Mouse (Mus musculus) limb, embryonic 14.5 days (tissue): ENCODE data around the gene Epha6. TPM values are rescaled to one million over a fixed set of nuclear protein-coding genes. Genes with fewer than 3 reads are reported as not detected.

Source experiments
- ATAC-seq: fragments of 200-750 bp; cut with Nextera tagmentation; 2 replicates; pipeline ENCODE4 v1.8.0; 2017; ENCODE audit warnings: low read depth, moderate number of reproducible peaks, moderate TSS enrichment; ENCODE audit not compliant: low FRiP score
- DNase-seq: peaks from one replicate; pipeline ENCODE4 v3.0.0-alpha.2; 2015; ENCODE audit warnings: low spot score
- H3K27ac ChIP-seq: fragments of 300-500 bp; sonication (generic); replicated peaks from 2 replicates; pipeline ENCODE4 v1.5.1; 2014; ENCODE audit warnings: low read depth, mild to moderate bottlenecking, low read length, moderate library complexity, mixed read lengths
- H3K27me3 ChIP-seq: fragments of 300-500 bp; sonication (generic); 2 replicates; pipeline ENCODE4 v1.6.1; 2014; ENCODE audit warnings: low read length, mixed read lengths; ENCODE audit not compliant: control insufficient read depth, insufficient read depth
- H3K36me3 ChIP-seq: fragments of 300-500 bp; sonication (generic); 2 replicates; pipeline ENCODE4 v1.6.1; 2014; ENCODE audit warnings: mild to moderate bottlenecking, low read length, moderate library complexity, mixed read lengths; ENCODE audit not compliant: control insufficient read depth, insufficient read depth
- H3K4me1 ChIP-seq: fragments of 300-500 bp; sonication (generic); 2 replicates; pipeline ENCODE4 v1.6.1; 2014; ENCODE audit warnings: antibody characterized with exemption, low read length, mixed read lengths; ENCODE audit not compliant: control insufficient read depth, insufficient read depth
- H3K4me2 ChIP-seq: fragments of 300-500 bp; sonication (generic); replicated peaks from 2 replicates; pipeline ENCODE4 v1.6.1; 2014; ENCODE audit warnings: low read depth, mild to moderate bottlenecking, low read length, moderate library complexity; ENCODE audit not compliant: severe bottlenecking
- H3K4me3 ChIP-seq: fragments of 300-500 bp; sonication (generic); replicated peaks from 2 replicates; pipeline ENCODE4 v1.5.1; 2014; ENCODE audit warnings: low read length
- H3K9ac ChIP-seq: fragments of 300-500 bp; sonication (generic); 2 replicates; pipeline ENCODE4 v1.6.1; 2014; ENCODE audit warnings: mild to moderate bottlenecking, low read depth, low read length, moderate library complexity; ENCODE audit not compliant: severe bottlenecking
- H3K9me3 ChIP-seq: fragments of 300-500 bp; sonication (generic); 2 replicates; pipeline ENCODE4 v1.6.1; 2016; ENCODE audit warnings: low read length; ENCODE audit not compliant: control insufficient read depth
- POLR2A ChIP-seq: fragments of 200-500 bp; IDR thresholded peaks from 2 replicates; pipeline ENCODE4 v1.8.0; 2012; ENCODE audit warnings: inconsistent platforms, mild to moderate bottlenecking, moderate library complexity, borderline replicate concordance; ENCODE audit not compliant: insufficient read depth, insufficient read length; ENCODE audit errors: extremely low read depth
- WGBS: fragments of 180-500 bp; shearing (Covaris S2); extraction: QIAGEN DNeasy Blood & Tissue Kit; methylation state at CpG from one replicate; pipeline ENCODE4 v1.1.7; 2014; 5-methylcytosine and 5-hydroxymethylcytosine counted together
- polyA plus RNA-seq, 2 experiments: library from polyadenylated mRNA; depleted of rRNA in 1 of 2; stranded (reverse) in 1 of 2; unstranded in 1 of 2; fragments of >200 nt; fragmentation: Nextera tagmentation in 1 of 2; extraction: Ambion mirVana in 1 of 2; gene quantifications; 2 replicates each; pipeline versions ENCODE4 v1.2.1 to v1.2.3; 2012 to 2014

Gene Epha6
- polyA plus RNA-seq, 2 experiments: 0.35 to 0.67 TPM

DNA sequence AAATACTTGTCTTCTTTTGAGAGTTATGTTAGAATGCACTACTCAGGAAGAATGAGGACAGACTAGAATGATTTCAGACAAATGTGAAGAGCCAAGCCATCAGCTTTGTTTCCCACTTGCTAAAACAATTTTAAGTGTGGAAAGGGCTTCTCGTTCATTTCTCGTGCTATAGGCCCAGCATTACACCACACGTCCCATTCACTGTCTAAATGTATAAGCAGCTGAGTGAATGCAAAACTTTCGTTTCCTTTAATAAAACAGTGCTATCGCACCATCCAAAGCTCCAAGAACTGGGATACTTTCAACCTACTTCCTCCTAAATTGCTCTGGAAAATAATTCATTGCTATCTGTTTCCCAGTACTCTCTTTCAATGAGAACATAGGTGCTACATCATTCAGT lies 916.2 kb downstream of the Epha6 start:
- Histone ChIP-seq H3K4me2 (no peak overlapping the region), H3K9ac (no peak overlapping the region), H3K27ac (no peak overlapping the region), H3K4me3 (no peak overlapping the region), H3K4me1 (no peaks in the 10 kb centered on the region), H3K27me3 (no peaks in the 10 kb centered on the region), H3K36me3 (no peaks in the 10 kb centered on the region), H3K9me3 (no peaks in the 10 kb centered on the region)
- WGBS: 89% methylated on average over 5 of the region's 5 CpGs
- no peak for TF ChIP-seq POLR2A
- DNase-seq: no peak
- no peak for ATAC-seq

DNA sequence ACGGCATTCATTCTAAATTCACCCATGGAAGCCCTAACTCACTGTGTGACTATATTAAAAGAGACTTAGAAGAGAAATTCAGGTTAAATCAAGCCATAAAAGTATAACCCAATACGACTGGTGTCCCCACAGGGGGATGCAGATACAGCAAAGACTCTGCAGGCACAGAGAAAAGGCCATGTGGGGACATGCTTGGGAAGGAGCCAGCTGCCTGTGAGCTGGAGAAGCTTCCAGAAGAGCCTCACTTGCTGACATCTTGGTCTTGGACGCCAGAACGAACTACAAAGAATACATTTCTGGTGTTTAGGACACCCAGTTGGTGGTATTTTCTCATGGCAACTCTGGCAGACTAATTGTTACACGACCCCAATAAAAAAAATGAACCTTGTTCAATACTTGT lies 920.2 kb downstream of the Epha6 start:
- TF ChIP-seq POLR2A: no peak
- no peaks in the 10 kb centered on the region for H3K36me3 ChIP-seq
- H3K4me2 ChIP-seq: no peak overlapping the region
- no peak for DNase-seq
- no peaks in the 10 kb centered on the region for H3K27me3 ChIP-seq
- H3K9me3 ChIP-seq: no peaks in the 10 kb centered on the region
- 55% methylated on average over 5 of the region's 5 CpGs for WGBS
- no peak for ATAC-seq
- no peak overlapping the region for H3K27ac ChIP-seq
- H3K4me1 ChIP-seq: peaks cover 2% of the 10 kb centered on the region; the same call in 1 of the 2 replicates
- no peak overlapping the region for H3K4me3 ChIP-seq
- no peak overlapping the region for H3K9ac ChIP-seq

DNA sequence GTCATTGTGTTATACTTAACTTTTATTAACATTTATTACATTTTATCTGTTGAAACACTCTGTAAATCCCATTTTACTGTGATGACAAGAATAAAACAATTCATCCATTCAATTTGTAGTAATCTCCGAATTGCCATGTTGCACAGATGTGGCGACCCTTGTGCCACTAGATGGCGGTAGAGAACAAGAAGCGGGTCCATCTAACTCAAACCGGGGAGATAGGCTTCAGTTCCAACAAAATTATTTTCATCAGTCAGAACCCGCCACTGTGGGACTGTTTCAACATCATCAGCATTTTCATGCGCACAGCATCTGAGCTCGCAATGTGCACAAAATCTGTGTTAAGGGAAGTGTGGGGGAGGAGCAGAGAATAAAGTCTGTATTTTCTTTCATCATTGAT lies 921.9 kb downstream of the Epha6 start:
- no peak for TF ChIP-seq POLR2A
- H3K9me3 ChIP-seq: no peaks in the 10 kb centered on the region
- H3K4me1 ChIP-seq: peaks cover 2% of the 10 kb centered on the region
- H3K27ac ChIP-seq: no peak overlapping the region
- H3K36me3 ChIP-seq: no peaks in the 10 kb centered on the region
- no peak overlapping the region for H3K4me3 ChIP-seq
- H3K27me3 ChIP-seq: no peaks in the 10 kb centered on the region
- no peak overlapping the region; the same call in 1 of the 2 replicates for H3K4me2 ChIP-seq
- peak; percentile 76 for ATAC-seq
- DNase-seq: peak; percentile 85
- 4% methylated on average over 8 of the region's 8 CpGs for WGBS
- H3K9ac ChIP-seq: no peak overlapping the region

DNA sequence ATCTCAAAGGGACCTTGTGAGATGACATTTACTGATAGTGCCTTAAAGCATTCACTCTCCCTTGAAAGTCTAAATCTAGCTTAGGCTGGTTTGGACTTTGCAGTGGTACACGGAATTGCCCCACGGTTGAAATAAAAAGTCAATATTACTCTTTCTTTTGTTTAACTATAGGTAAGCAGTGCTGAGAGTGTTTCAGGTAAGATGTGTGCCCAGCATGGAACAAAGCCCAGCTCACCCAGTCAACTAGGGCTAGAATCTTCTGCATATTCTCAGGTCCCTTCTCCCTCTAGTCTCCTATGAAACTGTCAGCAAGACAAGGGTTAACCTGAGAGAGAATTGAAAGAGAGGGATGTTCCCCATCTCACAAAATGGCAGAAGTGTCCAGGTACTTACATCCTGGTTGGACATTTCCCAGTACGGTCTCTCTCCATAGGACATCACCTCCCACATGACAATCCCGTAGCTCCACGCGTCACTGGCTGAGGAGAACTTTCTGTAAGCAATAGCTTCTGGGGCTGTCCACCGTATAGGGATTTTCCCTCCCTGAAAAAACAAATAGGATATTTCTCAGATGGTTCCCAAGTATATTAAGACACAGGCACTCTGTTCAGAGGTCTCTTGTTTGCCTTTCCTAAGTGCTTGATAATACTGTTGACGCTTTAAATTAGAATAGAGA lies 923.0 kb downstream of the Epha6 start:
- Histone ChIP-seq H3K27me3 (no peaks in the 10 kb centered on the region), H3K27ac (no peak overlapping the region), H3K9ac (no peak overlapping the region), H3K4me3 (no peak overlapping the region), H3K4me2 (no peak overlapping the region), H3K4me1 (peaks cover 2% of the 10 kb centered on the region), H3K36me3 (no peaks in the 10 kb centered on the region), H3K9me3 (no peaks in the 10 kb centered on the region)
- DNase-seq (no peak), ATAC-seq (no peak)
- no peak for TF ChIP-seq POLR2A
- 84% methylated on average over 8 of the region's 8 CpGs for WGBS

DNA sequence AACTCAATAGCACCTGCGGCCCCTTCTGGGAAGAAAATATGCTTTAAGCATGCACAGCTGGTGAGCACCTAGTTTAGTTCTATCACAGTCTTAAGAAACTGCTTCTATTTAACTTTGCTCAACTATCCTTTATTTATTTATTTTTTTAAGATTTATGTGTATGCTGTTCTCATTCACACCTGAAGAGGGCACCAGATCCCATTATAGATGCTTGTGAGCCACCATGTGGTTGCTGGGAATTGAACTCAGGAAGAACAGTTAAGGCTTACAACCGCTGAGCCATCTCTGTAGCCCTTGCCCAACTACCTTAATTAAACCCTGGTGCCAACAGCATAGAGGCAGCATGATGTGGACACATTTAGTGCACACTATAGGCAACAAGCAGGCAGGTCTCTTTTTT lies 938.4 kb downstream of the Epha6 start:
- no peak overlapping the region for H3K27ac ChIP-seq
- H3K36me3 ChIP-seq: no peaks in the 10 kb centered on the region
- no peak overlapping the region for H3K4me3 ChIP-seq
- no peaks in the 10 kb centered on the region for H3K27me3 ChIP-seq
- 86% methylated on average over 2 of the region's 2 CpGs for WGBS
- TF ChIP-seq POLR2A: no peak
- no peaks in the 10 kb centered on the region for H3K9me3 ChIP-seq
- ATAC-seq: no peak
- H3K4me2 ChIP-seq: no peak overlapping the region
- no peaks in the 10 kb centered on the region for H3K4me1 ChIP-seq
- no peak for DNase-seq
- no peak overlapping the region for H3K9ac ChIP-seq
